In the genomic region with DNA sequence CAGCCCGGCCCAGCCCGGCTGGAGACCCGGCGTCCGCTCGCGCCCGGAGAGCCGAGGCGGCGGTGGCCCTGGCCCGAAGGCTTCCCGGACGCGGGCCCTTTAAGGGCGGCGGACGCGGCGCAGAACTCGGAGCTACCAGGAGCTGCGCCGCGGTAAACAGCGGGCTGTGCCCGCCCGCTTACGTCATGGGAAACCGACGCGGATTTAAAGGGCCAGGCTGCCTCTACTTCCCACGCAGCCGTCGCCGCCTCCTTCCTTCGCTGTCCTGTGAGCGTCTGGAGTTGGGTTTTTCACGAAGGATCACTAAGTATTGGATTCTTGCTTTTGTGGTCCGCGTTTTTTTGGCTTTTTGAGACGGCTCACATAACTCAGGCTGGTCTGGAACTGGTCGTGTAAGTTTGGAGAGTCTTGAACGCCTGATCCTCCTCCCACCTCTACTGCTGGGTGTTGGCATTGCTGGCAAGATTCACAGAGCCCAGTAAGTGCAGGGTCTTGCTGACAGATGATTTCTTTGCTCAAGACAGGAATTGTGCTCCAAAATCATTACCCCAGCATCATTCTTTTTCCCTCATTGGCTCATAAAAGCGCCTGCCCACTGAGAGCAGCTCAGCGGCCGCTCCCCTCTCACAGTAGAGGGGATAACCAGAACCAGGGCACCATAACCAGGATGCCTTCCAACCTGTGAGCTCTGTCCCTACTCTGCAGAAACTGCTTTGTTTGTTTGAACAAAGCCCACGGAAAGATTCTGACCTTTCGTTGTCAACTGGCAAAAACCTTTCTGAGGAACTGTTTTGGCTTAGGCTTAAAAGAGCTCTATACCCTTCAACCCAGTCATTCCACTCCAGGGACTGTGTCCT, we compare ENCODE assay signal across 8 mouse cellular contexts. TPM values are rescaled to one million over a fixed set of nuclear protein-coding genes. Genes with fewer than 3 reads are reported as not detected.
DNase-seq lines count a peak whose midpoint lies in the region; ATAC-seq and TF ChIP-seq lines count a peak whose summit lies in the region.

Gene Sidt2 (minus strand): TSS at position 152 of the 857 bp plus-strand sequence.

- peak within 1 kb of the TSS; percentile 87 for H3K4me3 ChIP-seq in hindbrain, embryonic 11.5 days (ENCODE audit: low read depth, low read length)
- peak within 1 kb of the TSS; percentile 83 for H3K4me3 ChIP-seq in lung, embryonic 16.5 days (ENCODE audit: low read length)

- peak; percentile 87 for ATAC-seq in Patski
- ATAC-seq in hindbrain, embryonic 11.5 days (ENCODE audit: low FRiP score), result peak; percentile 94
- peak; percentile 97 for ATAC-seq in lung, embryonic 16.5 days (ENCODE audit: low read depth)

- POLR2A ChIA-PET in Patski (lab: Charles Lee), result interaction anchor here (1.0 kb wide), 1 partner anchor 15 kb away, joined by 5 read pairs; no protein-coding TSS in a partner anchor

- in situ Hi-C loops in Patski (cut with MboI; ENCODE audit: low pct_unique_long_range_greater_than_20kb), result no loop called here

- CTCF ChIA-PET in Patski (lab: Charles Lee), result interaction anchor here (0.7 to 2.1 kb wide), 3 partner anchors 9 to 18 kb away, joined by 3 to 9 read pairs (median 3); no protein-coding TSS in a partner anchor

- H3K9ac ChIP-seq in hindbrain, embryonic 11.5 days (ENCODE audit: low read depth, low read length), result peak within 1 kb of the TSS; percentile 87
- peak within 1 kb of the TSS; percentile 88 for H3K9ac ChIP-seq in lung, embryonic 16.5 days (ENCODE audit: low read length)

- H3K27me3 ChIP-seq in Patski, result no peaks in the 10 kb centered on the region
- H3K27me3 ChIP-seq in hindbrain, embryonic 11.5 days (ENCODE audit: control insufficient read depth, insufficient read depth, low read length), result no peaks in the 10 kb centered on the region
- H3K27me3 ChIP-seq in lung, embryonic 16.5 days (ENCODE audit: control insufficient read depth, insufficient read depth, low read depth, low read length), result no peaks in the 10 kb centered on the region

- no peaks in the 10 kb centered on the region for H3K4me1 ChIP-seq in hindbrain, embryonic 11.5 days (replicated peaks; ENCODE audit: control insufficient read depth, insufficient read depth, low read length)
- peaks cover 17% of the 10 kb centered on the region for H3K4me1 ChIP-seq in lung, embryonic 16.5 days (replicated peaks; ENCODE audit: control insufficient read depth, insufficient read depth, low read length)

- peak within 1 kb of the TSS; percentile 96 for H3K4me2 ChIP-seq in hindbrain, embryonic 11.5 days (replicated peaks; ENCODE audit: low read depth, low read length)
- H3K4me2 ChIP-seq in lung, embryonic 16.5 days (ENCODE audit: low read depth, low read length), result peak within 1 kb of the TSS; percentile 83

- no peak for TF ChIP-seq CTCF in Patski (IDR thresholded peaks at IDR 0.05)

- peak within 1 kb of the TSS; percentile 79 for H3K27ac ChIP-seq in hindbrain, embryonic 11.5 days (ENCODE audit: low read depth, low read length)
- peak within 1 kb of the TSS; percentile 92 for H3K27ac ChIP-seq in lung, embryonic 16.5 days (ENCODE audit: low read length)

- under 1% methylated on average over 47 of the region's 48 CpGs for WGBS in hindbrain, embryonic 11.5 days
- WGBS in lung, embryonic 16.5 days, result under 1% methylated on average over 47 of the region's 48 CpGs

- H3K9me3 ChIP-seq in hindbrain, embryonic 11.5 days (ENCODE audit: control insufficient read depth, low read length), result no peaks in the 10 kb centered on the region
- H3K9me3 ChIP-seq in lung, embryonic 16.5 days (ENCODE audit: control insufficient read depth, low read length), result no peaks in the 10 kb centered on the region

- no peaks in the 10 kb centered on the region for H3K36me3 ChIP-seq in hindbrain, embryonic 11.5 days (ENCODE audit: control insufficient read depth, insufficient read depth, low read length)
- 0 out of 2 replicates have a peak, but pooled peaks cover 6% of the 10 kb centered on the region for H3K36me3 ChIP-seq in lung, embryonic 16.5 days (ENCODE audit: control insufficient read depth, insufficient read depth, low read length)

- no peak for DNase-seq in Patski (ENCODE audit: low read depth, low spot score)
- DNase-seq in cerebellum, postnatal 10 days, result peak; percentile 92 to 94
- DNase-seq in frontal cortex, postnatal 10 days (ENCODE audit: low spot score in 2 of 2), result peak; percentile 77 to 88
- peak; percentile 90 for DNase-seq in hindbrain, embryonic 11.5 days (ENCODE audit: low spot score)
- DNase-seq in layer of hippocampus, adult 9-11 months, result peak; percentile 93
- peak; percentile 67 for DNase-seq in ovary, postnatal 10 days (ENCODE audit: low spot score)
- DNase-seq in thymus, postnatal 10 days (ENCODE audit: low spot score in 2 of 2), result peak; percentile 78 to 82

RNA-seq across cellular contexts. Expression of gene Sidt2, which starts in this region (rescaled TPM):
- 132 TPM for polyA plus RNA-seq in Patski (2021)
- polyA plus RNA-seq in hindbrain, embryonic 11.5 days (2014; fragmentation: Nextera tagmentation; extraction: Ambion mirVana), result 23.4 and 23.6 TPM in 2 replicates
- 33.6 and 35.9 TPM in 2 replicates for polyA plus RNA-seq in lung, embryonic 16.5 days (2015; fragmentation: Nextera tagmentation; extraction: Ambion mirVana)
